Mouse (Mus musculus): ENCODE data around the gene Zfp110. TPM values are rescaled to one million over a fixed set of nuclear protein-coding genes. Genes with fewer than 3 reads are reported as not detected.
A peak's percentile ranks its signal among the peaks of the same experiment; 100 is the strongest.
"Not testable (repeated sequence)": the region's sequence is repeated elsewhere in the genome, so short reads cannot be mapped to it uniquely, and the experiment has no call there.

Zfp110 gene
- polyA plus RNA-seq, 1 experiment from 2014 or later: 32.9 TPM

DNA sequence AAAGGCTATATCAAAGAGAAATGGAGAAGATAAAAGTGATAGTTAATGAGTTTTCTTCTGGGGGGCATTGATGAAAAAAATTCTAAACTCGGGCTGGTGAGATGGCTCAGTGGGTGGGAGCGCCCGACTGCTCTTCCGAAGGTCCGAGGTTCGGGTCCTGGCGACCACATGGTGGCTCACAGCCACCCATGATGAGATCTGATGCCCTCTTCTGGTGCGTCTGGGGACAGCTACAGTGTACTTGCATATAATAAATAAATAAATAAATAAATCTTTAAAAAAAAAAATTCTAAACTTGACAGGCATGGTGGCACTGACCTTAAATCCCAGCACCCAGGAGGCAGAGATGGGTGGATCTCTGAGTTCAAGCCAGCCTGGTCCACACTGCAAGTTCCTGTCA, 19.0 kb upstream of the Zfp110 start:
- ATAC-seq (replicated peaks; ENCODE audit: low FRiP score) (no peak), DNase-seq (ENCODE audit: low spot score) (no peak)
- no peak overlapping the region for H3K9ac ChIP-seq (ENCODE audit: low read length)
- no peak overlapping the region for H3K4me2 ChIP-seq (ENCODE audit: low read depth, low read length, severe bottlenecking)
- peaks cover 25% of the 10 kb centered on the region for H3K36me3 ChIP-seq (ENCODE audit: control insufficient read depth, insufficient read depth, low read length)
- no peaks in the 10 kb centered on the region for H3K27me3 ChIP-seq (ENCODE audit: control insufficient read depth, insufficient read depth, low read length)
- H3K4me1 ChIP-seq (replicated peaks; ENCODE audit: control insufficient read depth, insufficient read depth, low read length): no peaks in the 10 kb centered on the region
- H3K9me3 ChIP-seq (ENCODE audit: control insufficient read depth, low read length): peaks cover 20% of the 10 kb centered on the region
- whole genome bisulfite sequencing: 97% methylated on average over 8 of the region's 8 CpGs
- H3K4me3 ChIP-seq (ENCODE audit: low read depth, low read length): no peak overlapping the region
- no peak overlapping the region for H3K27ac ChIP-seq (ENCODE audit: low read depth, low read length)

- Histone ChIP-seq H3K27me3 (ENCODE audit: control insufficient read depth, insufficient read depth, low read length) (no peaks in the 10 kb centered on the region), H3K4me3 (ENCODE audit: low read depth, low read length) (peak within 1 kb of the TSS; percentile 84), H3K4me2 (ENCODE audit: low read depth, low read length, severe bottlenecking) (peak within 1 kb of the TSS; percentile 72), H3K36me3 (ENCODE audit: control insufficient read depth, insufficient read depth, low read length) (peaks cover 7% of the 10 kb centered on the region; the same call in 1 of the 2 replicates), H3K9ac (ENCODE audit: low read length) (peak within 1 kb of the TSS; percentile 92), H3K27ac (ENCODE audit: low read depth, low read length) (peak within 1 kb of the TSS; percentile 68), H3K4me1 (replicated peaks; ENCODE audit: control insufficient read depth, insufficient read depth, low read length) (no peaks in the 10 kb centered on the region), H3K9me3 (ENCODE audit: control insufficient read depth, low read length) (peaks cover 7% of the 10 kb centered on the region; the same call in 1 of the 2 replicates)
- ATAC-seq (replicated peaks; ENCODE audit: low FRiP score) (peak; percentile 96), DNase-seq (ENCODE audit: low spot score) (peak; percentile 96)
- WGBS: under 1% methylated on average over 40 of the region's 40 CpGs
Measured at GRCm38 (mm10) chr7:12818521-12819295, 15.9 kb upstream of the Zfp110 start, which contains the start of gene Zfp329. TSS of gene Zfp329 (minus strand) at chr7:12818858.

DNA sequence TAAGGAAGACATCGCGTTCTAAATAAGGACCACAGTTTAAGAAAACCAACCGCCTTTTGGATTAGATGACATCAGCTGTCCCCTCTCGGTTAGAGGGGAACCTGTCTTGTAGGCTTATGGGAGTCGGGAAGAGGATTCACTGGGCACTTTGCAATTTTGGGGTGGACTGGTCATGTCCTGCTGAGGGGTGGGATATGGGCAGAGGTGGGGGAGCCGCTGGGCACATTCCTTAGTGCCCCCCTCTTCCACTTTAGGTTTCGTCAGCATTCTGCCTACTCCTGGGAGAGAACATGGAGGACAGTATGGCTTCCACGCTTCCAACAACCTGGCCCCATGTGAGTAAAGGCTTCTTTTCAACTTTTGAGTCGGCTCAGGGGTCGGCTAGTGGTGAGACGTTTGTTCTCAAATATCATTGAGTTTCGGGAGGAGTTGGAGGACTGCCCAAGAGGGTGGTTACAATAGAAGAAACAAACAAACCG, 671 bp downstream of the Zfp110 start:
- Histone ChIP-seq H3K4me1 (replicated peaks; ENCODE audit: control insufficient read depth, insufficient read depth, low read length) (no peaks in the 10 kb centered on the region), H3K9me3 (ENCODE audit: control insufficient read depth, low read length) (peaks cover 19% of the 10 kb centered on the region), H3K4me3 (ENCODE audit: low read depth, low read length) (peak overlapping the region; percentile 51), H3K36me3 (ENCODE audit: control insufficient read depth, insufficient read depth, low read length) (peaks cover 26% of the 10 kb centered on the region), H3K9ac (ENCODE audit: low read length) (peak overlapping the region; percentile 71), H3K27ac (ENCODE audit: low read depth, low read length) (no peak overlapping the region), H3K27me3 (ENCODE audit: control insufficient read depth, insufficient read depth, low read length) (no peaks in the 10 kb centered on the region), H3K4me2 (ENCODE audit: low read depth, low read length, severe bottlenecking) (peak overlapping the region; percentile 48)
- 50% methylated on average over 13 of the region's 13 CpGs for WGBS
- DNase-seq (ENCODE audit: low spot score) (peak; percentile 55), ATAC-seq (replicated peaks; ENCODE audit: low FRiP score) (peak; percentile 65)

DNA sequence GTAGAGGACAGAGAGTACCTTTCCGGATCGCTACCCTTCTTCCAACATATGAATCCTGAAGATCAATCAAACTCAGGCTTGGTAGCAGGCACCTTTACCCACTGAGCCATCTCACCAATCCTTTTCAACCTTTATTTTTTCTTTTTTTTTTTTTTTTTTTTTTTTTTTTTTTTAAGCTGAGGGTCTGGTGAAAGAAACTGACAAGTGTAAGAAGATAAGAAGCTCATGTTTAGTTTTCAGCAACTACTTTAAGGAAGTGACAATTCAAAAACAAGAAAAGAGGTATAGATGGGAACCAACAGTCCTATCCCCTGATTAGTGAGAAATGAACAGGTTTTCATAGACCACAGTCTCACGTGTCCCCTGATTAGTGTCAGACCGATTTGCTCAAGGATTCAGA, 1.2 kb downstream of the Zfp110 start:
- peaks cover 20% of the 10 kb centered on the region for H3K9me3 ChIP-seq (ENCODE audit: control insufficient read depth, low read length)
- H3K27me3 ChIP-seq (ENCODE audit: control insufficient read depth, insufficient read depth, low read length): no peaks in the 10 kb centered on the region
- no peaks in the 10 kb centered on the region for H3K4me1 ChIP-seq (replicated peaks; ENCODE audit: control insufficient read depth, insufficient read depth, low read length)
- DNase-seq (ENCODE audit: low spot score) (no peak), ATAC-seq (replicated peaks; ENCODE audit: low FRiP score) (no peak)
- peaks cover 30% of the 10 kb centered on the region for H3K36me3 ChIP-seq (ENCODE audit: control insufficient read depth, insufficient read depth, low read length)
- no peak overlapping the region for H3K9ac ChIP-seq (ENCODE audit: low read length)
- H3K4me3 ChIP-seq (ENCODE audit: low read depth, low read length): 0 out of 2 replicates have a peak overlapping the region, but pooled peaks have one; percentile 51
- peak overlapping the region; percentile 48; the same call in 1 of the 2 replicates for H3K4me2 ChIP-seq (ENCODE audit: low read depth, low read length, severe bottlenecking)
- H3K27ac ChIP-seq (ENCODE audit: low read depth, low read length): no peak overlapping the region
- 94% methylated on average over 4 of the region's 4 CpGs for WGBS

- ATAC-seq (replicated peaks; ENCODE audit: low FRiP score) (no peak), DNase-seq (ENCODE audit: low spot score) (no peak)
- H3K9ac ChIP-seq (ENCODE audit: low read length): no peak overlapping the region
- no peaks in the 10 kb centered on the region for H3K36me3 ChIP-seq (ENCODE audit: control insufficient read depth, insufficient read depth, low read length)
- no peak overlapping the region for H3K4me3 ChIP-seq (ENCODE audit: low read depth, low read length)
- no peaks in the 10 kb centered on the region for H3K27me3 ChIP-seq (ENCODE audit: control insufficient read depth, insufficient read depth, low read length)
- H3K4me2 ChIP-seq (ENCODE audit: low read depth, low read length, severe bottlenecking): no peak overlapping the region
- H3K4me1 ChIP-seq (replicated peaks; ENCODE audit: control insufficient read depth, insufficient read depth, low read length): no peaks in the 10 kb centered on the region
- peaks cover 2% of the 10 kb centered on the region; the same call in 1 of the 2 replicates for H3K9me3 ChIP-seq (ENCODE audit: control insufficient read depth, low read length)
- no peak overlapping the region for H3K27ac ChIP-seq (ENCODE audit: low read depth, low read length)
- 29% methylated on average over 3 of the region's 3 CpGs for WGBS
Measured at GRCm38 (mm10) chr7:12874301-12874700, 39.7 kb downstream of the Zfp110 start.

DNA sequence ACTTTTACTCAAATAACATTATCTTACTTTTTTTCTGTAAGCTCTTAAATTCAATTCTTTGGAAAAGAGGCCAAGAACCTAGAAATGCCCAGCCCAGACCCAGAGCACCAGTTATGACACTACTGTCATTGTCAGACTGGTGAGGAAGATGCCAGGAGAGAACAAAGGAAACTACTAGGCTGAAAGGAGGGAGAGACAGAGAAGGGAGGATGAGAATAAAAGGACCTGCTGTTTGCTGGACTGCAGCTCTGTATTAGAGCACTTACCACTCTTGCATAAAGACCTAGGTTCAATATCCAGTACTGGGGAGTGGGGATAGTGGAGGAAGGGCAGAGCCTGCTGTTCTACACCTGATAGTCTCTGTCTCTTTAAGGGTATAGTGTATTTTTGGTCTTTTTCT, 45.5 kb downstream of the Zfp110 start:
- no peaks in the 10 kb centered on the region; the same call in 1 of the 2 replicates for H3K4me1 ChIP-seq (replicated peaks; ENCODE audit: control insufficient read depth, insufficient read depth, low read length)
- ATAC-seq (replicated peaks; ENCODE audit: low FRiP score): no peak
- DNase-seq (ENCODE audit: low spot score): no peak
- H3K9me3 ChIP-seq (ENCODE audit: control insufficient read depth, low read length): no peaks in the 10 kb centered on the region
- 0 out of 2 replicates have a peak, but pooled peaks cover 2% of the 10 kb centered on the region for H3K36me3 ChIP-seq (ENCODE audit: control insufficient read depth, insufficient read depth, low read length)
- H3K27ac ChIP-seq (ENCODE audit: low read depth, low read length): no peak overlapping the region
- H3K9ac ChIP-seq (ENCODE audit: low read length): no peak overlapping the region
- H3K27me3 ChIP-seq (ENCODE audit: control insufficient read depth, insufficient read depth, low read length): no peaks in the 10 kb centered on the region
- no peak overlapping the region for H3K4me2 ChIP-seq (ENCODE audit: low read depth, low read length, severe bottlenecking)
- no peak overlapping the region for H3K4me3 ChIP-seq (ENCODE audit: low read depth, low read length)

GRCm38 (mm10) chr7:12880497-12880896, 45.9 kb downstream of the Zfp110 start:
- not testable (repeated sequence) for H3K4me1 ChIP-seq (replicated peaks; ENCODE audit: control insufficient read depth, insufficient read depth, low read length); H3K27me3 ChIP-seq (ENCODE audit: control insufficient read depth, insufficient read depth, low read length); H3K9me3 ChIP-seq (ENCODE audit: control insufficient read depth, low read length); H3K36me3 ChIP-seq (ENCODE audit: control insufficient read depth, insufficient read depth, low read length); H3K27ac ChIP-seq (ENCODE audit: low read depth, low read length); DNase-seq (ENCODE audit: low spot score)
- H3K4me2 ChIP-seq (ENCODE audit: low read depth, low read length, severe bottlenecking): peak overlapping the region; percentile 73
- peak overlapping the region; percentile 71 for H3K4me3 ChIP-seq (ENCODE audit: low read depth, low read length)
- peak overlapping the region; percentile 82; the same call in 1 of the 2 replicates for H3K9ac ChIP-seq (ENCODE audit: low read length)
- WGBS: 45% methylated on average over 8 of the region's 8 CpGs
- peak; percentile 14; the same call in 1 of the 2 replicates for ATAC-seq (replicated peaks; ENCODE audit: low FRiP score)

GRCm38 (mm10) chr7:12880911-12881660, 46.5 kb downstream of the Zfp110 start, which contains the start of gene Zfp128:
TSS of gene Zfp128 (plus strand) at chr7:12881177.
- Histone ChIP-seq H3K4me2 (ENCODE audit: low read depth, low read length, severe bottlenecking) (peak within 1 kb of the TSS; percentile 73), H3K27ac (ENCODE audit: low read depth, low read length) (no peak within 1 kb of the TSS), H3K27me3 (ENCODE audit: control insufficient read depth, insufficient read depth, low read length) (no peaks in the 10 kb centered on the region), H3K4me1 (replicated peaks; ENCODE audit: control insufficient read depth, insufficient read depth, low read length) (no peaks in the 10 kb centered on the region; the same call in 1 of the 2 replicates), H3K4me3 (ENCODE audit: low read depth, low read length) (peak within 1 kb of the TSS; percentile 71), H3K36me3 (ENCODE audit: control insufficient read depth, insufficient read depth, low read length) (peaks cover 6% of the 10 kb centered on the region; the same call in 1 of the 2 replicates), H3K9ac (ENCODE audit: low read length) (peak within 1 kb of the TSS; percentile 82), H3K9me3 (ENCODE audit: control insufficient read depth, low read length) (no peaks in the 10 kb centered on the region)
- ATAC-seq (replicated peaks; ENCODE audit: low FRiP score) (peak; percentile 100), DNase-seq (ENCODE audit: low spot score) (peak; percentile 95)
- whole genome bisulfite sequencing: under 1% methylated on average over 35 of the region's 35 CpGs
